Mouse (Mus musculus) forebrain, embryonic 10.5 days (tissue): ENCODE data around the gene Il10rb. TPM values are rescaled to one million over a fixed set of nuclear protein-coding genes. Genes with fewer than 3 reads are reported as not detected.

Source experiments
- DNase-seq: peaks from one replicate; pipeline ENCODE4 v3.0.0-alpha.2; 2017; ENCODE audit warnings: low spot score; ENCODE audit errors: extremely low spot score
- H3K27ac ChIP-seq: fragments of 300-500 bp; sonication (generic); 2 replicates; pipeline ENCODE4 v1.5.1; 2016; ENCODE audit warnings: mild to moderate bottlenecking
- H3K27me3 ChIP-seq: fragments of 300-500 bp; sonication (generic); 2 replicates; pipeline ENCODE4 v1.6.1; 2016; ENCODE audit warnings: mild to moderate bottlenecking; ENCODE audit not compliant: poor library complexity, severe bottlenecking
- H3K36me3 ChIP-seq: fragments of 300-500 bp; sonication (generic); replicated peaks from 2 replicates; pipeline ENCODE4 v1.6.1; 2016; ENCODE audit warnings: mild to moderate bottlenecking, moderate library complexity
- H3K4me1 ChIP-seq: fragments of 300-500 bp; sonication (generic); 2 replicates; pipeline ENCODE4 v1.6.1; 2016
- H3K4me3 ChIP-seq: fragments of 300-500 bp; sonication (generic); 2 replicates; pipeline ENCODE4 v1.5.1; 2016; ENCODE audit warnings: mild to moderate bottlenecking, moderate library complexity
- H3K9me3 ChIP-seq: fragments of 300-500 bp; sonication (generic); 2 replicates; pipeline ENCODE4 v1.6.1; 2016; ENCODE audit warnings: mild to moderate bottlenecking, moderate library complexity
- WGBS: fragments of 180-500 bp; shearing (Covaris S2); methylation state at CpG from one replicate; pipeline ENCODE4 v1.1.7; 2016; 5-methylcytosine and 5-hydroxymethylcytosine counted together
- polyA plus RNA-seq: library from polyadenylated mRNA; unstranded; fragments of >200 nt; fragmentation: Nextera tagmentation; extraction: Ambion mirVana; gene quantifications from 2 replicates; pipeline ENCODE4 v1.2.1, GENCODE M21; 2016

Gene Il10rb
- polyA plus RNA-seq, result 4.7 and 5.8 TPM in 2 replicates

DNA sequence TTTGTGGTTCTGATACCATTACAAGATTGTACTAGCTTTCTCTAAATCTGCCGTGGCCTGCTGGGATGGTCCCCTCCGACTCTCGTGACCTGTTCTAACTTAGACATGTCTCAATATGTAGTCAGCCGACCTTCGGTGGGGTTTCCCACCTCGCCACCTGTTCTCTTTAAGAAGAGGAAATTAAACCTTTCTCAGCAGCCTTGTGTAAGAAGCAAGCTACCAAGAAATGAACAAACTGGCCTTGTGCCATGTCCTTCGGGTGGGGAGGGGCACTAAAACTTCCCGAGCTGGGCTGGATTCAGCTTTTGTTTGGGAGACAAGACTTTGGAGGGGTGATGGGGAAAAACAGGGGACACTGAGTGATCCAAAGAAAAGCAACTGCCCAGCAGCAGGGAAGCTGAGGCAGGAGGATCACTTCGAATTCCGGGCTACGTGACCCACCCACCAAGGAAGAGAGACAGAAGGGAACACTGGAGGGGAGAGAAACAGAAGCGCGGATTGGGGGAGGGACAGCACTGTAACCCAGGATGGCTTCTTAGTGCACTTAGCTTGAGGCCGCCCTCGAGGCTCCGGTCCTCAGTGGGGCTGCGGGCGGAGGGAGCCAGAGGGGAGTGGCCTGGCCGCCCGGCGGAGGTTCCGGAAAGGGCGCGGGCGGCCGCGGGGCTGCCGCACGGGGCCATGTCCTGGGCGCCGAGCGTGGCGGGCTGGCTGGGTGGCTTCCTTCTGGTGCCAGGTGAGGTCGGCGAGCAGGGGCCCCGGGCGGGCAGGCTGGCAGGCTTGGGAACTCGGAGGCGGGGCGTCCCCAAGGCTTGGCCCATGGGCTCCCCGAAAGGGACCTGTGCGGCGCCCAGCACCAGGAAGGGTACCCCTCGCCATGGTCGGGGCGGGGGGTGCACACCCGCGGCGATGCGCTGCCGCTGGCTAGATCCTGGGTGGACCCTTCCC lies at the start of gene Il10rb:
Gene Il10rb, plus strand, starts transcription at position 525 of the 945 bp plus-strand sequence.
- WGBS, result 9% methylated on average over 49 of the region's 51 CpGs
- peak within 1 kb of the TSS; percentile 86 for H3K27ac ChIP-seq

DNA sequence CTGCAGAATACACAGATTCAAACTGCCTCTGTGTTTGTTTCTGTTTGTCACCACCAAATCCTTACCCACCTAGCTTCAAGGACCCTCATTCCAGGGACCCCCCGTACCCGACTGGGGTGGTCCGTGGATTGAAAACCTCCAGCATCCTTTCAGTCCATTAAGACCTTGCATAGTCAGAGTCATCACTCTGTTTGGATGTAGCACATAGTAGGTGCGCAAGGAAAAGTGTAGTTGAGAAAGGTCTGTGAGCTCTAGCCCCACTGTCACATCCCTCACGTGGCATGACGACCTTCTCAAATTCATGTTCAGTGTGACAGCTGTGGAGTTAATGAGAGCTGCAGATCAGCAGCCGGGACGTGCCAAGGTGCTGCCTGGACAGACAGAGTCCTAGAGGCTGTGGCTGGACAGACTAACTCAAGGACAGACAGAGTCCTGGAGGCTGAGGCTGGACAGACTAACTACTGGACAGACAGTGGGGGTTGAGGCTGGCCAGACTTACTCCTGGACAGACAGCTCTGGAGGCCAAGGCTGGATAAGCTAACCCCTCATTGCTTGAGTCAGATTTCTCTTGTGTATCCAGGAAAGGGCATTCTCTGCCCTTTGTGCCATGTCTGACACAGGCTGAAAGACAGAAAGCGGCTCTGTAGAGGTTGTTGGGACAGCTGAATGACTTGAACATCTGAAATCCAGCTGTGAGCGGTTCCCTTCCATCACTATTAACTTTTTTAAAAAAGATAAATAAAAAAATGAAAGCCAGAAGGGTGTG lies 49.0 kb upstream of the Il10rb start:
- Histone ChIP-seq H3K36me3 (no peaks in the 10 kb centered on the region), H3K27me3 (peaks cover 39% of the 10 kb centered on the region), H3K4me1 (0 out of 2 replicates have a peak, but pooled peaks cover 9% of the 10 kb centered on the region)

More for the DNA sequence above, at the start of gene Il10rb:
- Histone ChIP-seq H3K27me3 (peaks cover 12% of the 10 kb centered on the region; the same call in 1 of the 2 replicates), H3K36me3 (peaks cover 21% of the 10 kb centered on the region), H3K4me3 (peak within 1 kb of the TSS; percentile 80), H3K9me3 (no peaks in the 10 kb centered on the region), H3K4me1 (peaks cover 17% of the 10 kb centered on the region)
- DNase-seq, result peak; percentile 53

DNA sequence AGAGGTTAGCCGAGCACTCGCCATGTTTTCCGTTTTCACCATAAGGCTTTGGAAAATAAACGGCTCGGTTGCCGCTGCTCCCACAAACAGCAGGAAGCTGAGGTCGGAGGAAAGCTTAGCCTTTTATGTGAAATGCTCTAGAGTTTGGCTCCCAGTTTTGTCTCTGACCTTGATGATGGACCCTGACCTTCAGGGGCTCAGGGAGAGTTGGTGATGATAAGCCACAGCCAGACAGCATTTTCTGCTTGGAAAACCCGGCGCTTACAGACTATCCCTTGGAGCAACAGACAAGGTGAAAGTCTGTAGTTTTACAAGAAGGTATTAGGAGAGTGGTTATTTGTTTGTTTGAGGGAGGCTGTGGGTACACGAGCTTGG lies 48.5 kb upstream of the Il10rb start:
- Histone ChIP-seq H3K9me3 (no peaks in the 10 kb centered on the region), H3K4me3 (no peak overlapping the region), H3K4me1 (0 out of 2 replicates have a peak, but pooled peaks cover 12% of the 10 kb centered on the region), H3K27ac (no peak overlapping the region), H3K36me3 (no peaks in the 10 kb centered on the region), H3K27me3 (peaks cover 35% of the 10 kb centered on the region)
- WGBS, result 71% methylated on average over 10 of the region's 10 CpGs
- no peak for DNase-seq

More for the DNA sequence above, 49.0 kb upstream of the Il10rb start:
- no peaks in the 10 kb centered on the region for H3K9me3 ChIP-seq
- 83% methylated on average over 10 of the region's 10 CpGs for WGBS
- no peak for DNase-seq
- no peak overlapping the region for H3K4me3 ChIP-seq
- no peak overlapping the region for H3K27ac ChIP-seq

DNA sequence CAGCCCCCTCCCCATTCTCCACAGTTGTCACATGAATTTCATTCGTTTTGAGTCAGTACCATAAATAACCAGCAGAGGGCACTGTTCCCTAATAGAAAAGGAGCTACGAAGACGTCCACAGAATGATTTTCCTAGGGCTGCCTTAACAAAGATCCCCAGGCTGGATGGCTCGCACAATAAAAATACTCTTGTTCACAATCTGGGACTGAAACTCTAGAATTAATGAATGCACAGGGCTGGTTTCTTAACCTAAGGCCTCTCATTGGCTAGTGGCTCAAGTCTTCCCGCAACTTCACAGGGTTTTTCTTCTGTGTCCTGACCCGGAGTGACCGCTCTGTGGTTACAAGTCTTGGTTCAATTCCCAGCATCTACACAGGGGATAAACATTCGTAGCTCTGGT lies 47.4 kb upstream of the Il10rb start:
- H3K27ac ChIP-seq, result peak overlapping the region; percentile 42; the same call in 1 of the 2 replicates
- H3K27me3 ChIP-seq, result peaks cover 25% of the 10 kb centered on the region

DNA sequence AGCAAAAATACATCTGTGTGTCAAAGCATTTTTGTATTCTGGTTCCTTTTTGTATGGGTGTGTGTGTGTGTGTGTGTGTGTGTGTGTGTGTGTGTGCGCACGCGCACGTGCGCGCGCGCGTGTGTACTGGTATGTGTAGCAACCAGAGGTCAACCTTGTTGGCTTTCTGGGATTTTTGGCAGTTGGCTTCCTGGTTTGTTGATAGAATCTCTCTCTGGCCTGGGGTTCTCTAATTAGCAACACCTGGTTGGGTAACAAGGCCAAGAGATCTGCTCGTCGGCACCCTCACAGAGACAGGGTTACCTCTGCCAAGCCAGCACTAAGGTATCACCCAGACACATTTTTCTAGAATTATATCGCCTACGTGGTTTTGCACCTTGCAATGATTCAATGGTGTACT lies 46.4 kb upstream of the Il10rb start:
- no peak overlapping the region for H3K27ac ChIP-seq
- 95% methylated on average over 13 of the region's 13 CpGs for WGBS
- H3K27me3 ChIP-seq, result peaks cover 15% of the 10 kb centered on the region
- H3K4me1 ChIP-seq, result 0 out of 2 replicates have a peak, but pooled peaks cover 15% of the 10 kb centered on the region
- H3K4me3 ChIP-seq, result no peak overlapping the region
- H3K36me3 ChIP-seq, result no peaks in the 10 kb centered on the region
- no peaks in the 10 kb centered on the region for H3K9me3 ChIP-seq
- no peak for DNase-seq

More for the DNA sequence above, 47.4 kb upstream of the Il10rb start:
- 43% methylated on average over 8 of the region's 8 CpGs for WGBS
- peak; percentile 39 for DNase-seq
- Histone ChIP-seq H3K4me3 (no peak overlapping the region), H3K36me3 (no peaks in the 10 kb centered on the region), H3K9me3 (no peaks in the 10 kb centered on the region), H3K4me1 (0 out of 2 replicates have a peak, but pooled peaks cover 15% of the 10 kb centered on the region)

DNA sequence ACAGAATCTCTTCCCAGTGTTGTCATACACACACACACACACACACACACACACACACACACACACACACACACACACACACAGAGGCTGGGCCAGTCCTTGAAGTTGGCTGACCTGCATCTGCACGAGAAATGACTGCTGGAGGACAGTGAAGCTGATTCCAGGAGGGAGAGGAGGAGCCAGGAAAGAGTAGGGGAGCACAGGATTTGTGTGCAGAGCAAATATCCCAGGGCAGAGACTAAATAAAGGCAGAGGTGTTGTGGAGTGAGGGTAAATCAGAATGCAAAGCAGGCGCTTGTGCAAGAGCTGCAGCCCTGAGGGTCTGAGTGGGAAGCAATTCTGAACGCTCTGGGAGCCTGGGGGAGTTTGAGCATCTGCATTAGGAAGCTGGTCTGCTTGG lies 45.8 kb upstream of the Il10rb start:
- Histone ChIP-seq H3K9me3 (no peaks in the 10 kb centered on the region), H3K4me3 (no peak overlapping the region), H3K4me1 (0 out of 2 replicates have a peak, but pooled peaks cover 15% of the 10 kb centered on the region), H3K27ac (no peak overlapping the region), H3K27me3 (peaks cover 8% of the 10 kb centered on the region), H3K36me3 (no peaks in the 10 kb centered on the region)
- 69% methylated on average over 3 of the region's 3 CpGs for WGBS
- no peak for DNase-seq

DNA sequence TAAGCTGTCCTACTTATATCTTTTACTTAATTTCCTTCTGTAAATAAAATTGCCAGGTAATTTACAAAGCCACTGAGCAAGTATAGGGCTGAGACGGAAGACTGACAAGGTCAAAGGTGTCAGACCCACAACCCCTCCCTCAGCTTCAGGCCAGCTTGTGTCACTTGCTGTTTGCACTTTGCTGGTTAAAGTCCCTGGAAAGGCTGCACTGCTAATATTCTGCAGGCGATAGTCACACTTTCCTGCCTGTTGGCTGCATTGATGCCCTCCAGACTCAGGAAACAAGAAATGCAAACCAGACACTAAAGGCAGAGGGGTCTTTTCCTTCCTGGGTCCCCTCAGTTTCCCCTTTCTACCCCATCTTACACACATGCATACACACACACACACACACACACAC lies 44.0 kb upstream of the Il10rb start:
- Histone ChIP-seq H3K27ac (no peak overlapping the region), H3K4me1 (0 out of 2 replicates have a peak, but pooled peaks cover 14% of the 10 kb centered on the region), H3K36me3 (no peaks in the 10 kb centered on the region), H3K27me3 (peaks cover 4% of the 10 kb centered on the region; the same call in 1 of the 2 replicates), H3K4me3 (no peak overlapping the region), H3K9me3 (no peaks in the 10 kb centered on the region)
- 65% methylated on average over 2 of the region's 2 CpGs for WGBS
- no peak for DNase-seq

DNA sequence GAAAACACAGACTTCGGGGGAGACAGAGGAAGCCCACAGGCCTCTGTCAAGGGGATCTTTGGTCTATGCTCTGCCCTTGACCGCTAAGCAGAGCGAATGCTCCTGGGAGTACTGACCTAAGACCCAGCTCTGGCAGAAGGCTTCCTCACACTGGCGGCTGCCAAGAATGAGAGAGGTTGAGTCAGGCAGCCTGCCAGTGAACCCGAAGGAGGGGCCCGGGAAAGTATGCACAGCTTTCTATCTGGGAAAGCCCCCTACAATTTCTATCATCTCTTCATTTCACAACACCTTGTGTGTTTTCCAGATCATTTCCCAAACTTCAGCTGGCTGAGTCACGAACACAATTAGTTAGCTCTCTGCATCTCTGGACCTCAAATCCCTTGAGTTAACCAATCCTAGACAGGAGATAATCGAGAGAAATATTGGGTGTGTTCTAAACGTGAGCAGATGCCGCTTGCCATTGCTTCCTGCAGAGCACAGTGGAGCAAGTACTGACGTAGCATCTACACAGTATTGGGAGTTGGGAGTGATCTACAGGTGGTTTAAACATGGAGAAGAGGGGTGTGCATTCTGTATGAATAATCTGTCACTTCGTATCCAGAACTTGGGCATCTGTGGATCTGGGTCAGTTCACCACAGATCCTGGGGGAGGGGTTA lies 43.2 kb upstream of the Il10rb start:
- Histone ChIP-seq H3K4me1 (0 out of 2 replicates have a peak, but pooled peaks cover 9% of the 10 kb centered on the region), H3K9me3 (no peaks in the 10 kb centered on the region)

DNA sequence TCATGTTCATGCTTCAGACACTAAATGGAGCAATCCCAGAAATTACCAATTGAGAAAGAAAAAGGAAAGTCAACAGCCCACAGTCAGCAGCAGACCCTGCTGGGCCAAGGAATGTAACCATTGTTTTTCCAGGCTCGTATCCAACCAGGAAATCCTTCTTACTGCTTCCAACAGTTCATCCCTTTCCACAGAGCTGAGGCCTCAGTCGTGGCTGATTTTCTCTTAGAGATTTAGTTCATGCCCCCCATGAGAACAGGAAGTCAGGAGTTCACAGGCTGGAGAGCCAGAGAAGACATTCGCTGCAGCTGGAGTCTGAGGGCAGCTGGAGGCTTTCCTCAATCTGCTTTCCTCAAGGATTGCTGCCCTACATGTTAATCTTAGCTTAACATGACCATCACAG lies 42.5 kb upstream of the Il10rb start:
- DNase-seq, result no peak
- 37% methylated on average over 3 of the region's 3 CpGs for WGBS

More for the DNA sequence above, 43.2 kb upstream of the Il10rb start:
- DNase-seq, result no peak
- Histone ChIP-seq H3K27me3 (peaks cover 2% of the 10 kb centered on the region; the same call in 1 of the 2 replicates), H3K36me3 (no peaks in the 10 kb centered on the region), H3K27ac (no peak overlapping the region), H3K4me3 (no peak overlapping the region)
- 83% methylated on average over 12 of the region's 12 CpGs for WGBS

DNA sequence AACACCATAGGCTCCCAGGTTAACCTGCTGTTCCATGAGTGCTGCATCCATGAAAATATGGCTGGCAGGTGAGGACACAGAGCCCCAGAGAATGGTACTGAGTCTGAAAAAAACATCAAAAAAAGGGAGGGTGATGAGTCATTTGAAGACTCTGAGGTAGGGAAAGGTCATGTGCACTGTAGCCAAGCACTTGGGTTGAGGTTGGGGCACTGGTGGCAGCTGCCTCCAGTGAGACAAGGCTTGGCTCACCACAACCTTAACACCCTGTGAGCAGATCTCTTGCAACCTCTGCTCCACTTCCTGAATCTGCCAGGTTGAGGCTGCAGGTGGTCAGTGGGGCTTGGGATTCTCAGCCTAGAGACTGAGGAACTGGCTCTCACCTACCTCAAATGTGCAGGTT lies 39.4 kb upstream of the Il10rb start:
- Histone ChIP-seq H3K4me3 (no peak overlapping the region), H3K27me3 (no peaks in the 10 kb centered on the region), H3K36me3 (no peaks in the 10 kb centered on the region), H3K4me1 (0 out of 2 replicates have a peak, but pooled peaks cover 9% of the 10 kb centered on the region), H3K27ac (no peak overlapping the region), H3K9me3 (no peaks in the 10 kb centered on the region)
- no peak for DNase-seq

More for the DNA sequence above, 42.5 kb upstream of the Il10rb start:
- H3K9me3 ChIP-seq, result no peaks in the 10 kb centered on the region
- 0 out of 2 replicates have a peak, but pooled peaks cover 9% of the 10 kb centered on the region for H3K4me1 ChIP-seq
- H3K4me3 ChIP-seq, result no peak overlapping the region
- H3K27ac ChIP-seq, result no peak overlapping the region
- H3K36me3 ChIP-seq, result no peaks in the 10 kb centered on the region
- no peaks in the 10 kb centered on the region for H3K27me3 ChIP-seq

DNA sequence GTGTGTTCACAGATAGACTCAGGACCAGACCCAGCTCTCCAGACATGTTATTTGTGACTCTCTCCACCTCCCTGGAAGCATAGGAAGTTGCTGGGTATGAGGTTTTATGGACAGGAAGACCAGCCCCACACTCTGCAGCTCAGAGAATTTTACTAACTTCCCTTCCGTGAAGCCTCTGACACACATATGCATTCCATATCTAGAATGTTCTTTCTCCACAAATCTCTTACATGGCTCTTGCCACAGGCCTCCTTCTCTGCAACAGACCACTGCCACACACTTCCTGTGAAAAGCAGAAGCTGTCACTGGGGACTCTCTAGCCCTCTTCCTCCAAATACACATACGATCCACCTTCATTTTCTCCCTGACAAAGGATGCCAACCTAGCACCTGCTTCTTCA lies 38.9 kb upstream of the Il10rb start:
- Histone ChIP-seq H3K27me3 (no peaks in the 10 kb centered on the region), H3K4me3 (no peak overlapping the region), H3K9me3 (no peaks in the 10 kb centered on the region), H3K27ac (no peak overlapping the region), H3K4me1 (peaks cover 8% of the 10 kb centered on the region), H3K36me3 (no peaks in the 10 kb centered on the region)
- 86% methylated on average over 2 of the region's 2 CpGs for WGBS
- no peak for DNase-seq
